Mouse (Mus musculus) forebrain, embryonic 11.5 days (tissue): ENCODE measurements around the gene Arl9. TPM values are rescaled to one million over a fixed set of nuclear protein-coding genes. Genes with fewer than 3 reads are reported as not detected.
"Not testable (repeated sequence)": the region's sequence is repeated elsewhere in the genome, so short reads cannot be mapped to it uniquely, and the experiment has no call there.

Experiments used
- ATAC-seq: fragments of 200-750 bp; cut with Nextera tagmentation; replicated peaks from 2 replicates; pipeline ENCODE4 v1.8.0; 2017; ENCODE audit warnings: moderate TSS enrichment; ENCODE audit not compliant: low FRiP score
- DNase-seq: peaks from one replicate; pipeline ENCODE4 v3.0.0-alpha.2; 2017; ENCODE audit warnings: low spot score
- H3K27ac ChIP-seq: fragments of 300-500 bp; sonication (generic); 2 replicates; pipeline ENCODE4 v1.5.1; 2014; ENCODE audit warnings: low read depth, low read length
- H3K27me3 ChIP-seq: fragments of 300-500 bp; sonication (generic); 2 replicates; pipeline ENCODE4 v1.6.1; 2014; ENCODE audit warnings: mild to moderate bottlenecking, low read length, mixed read lengths; ENCODE audit not compliant: control insufficient read depth, insufficient read depth
- H3K36me3 ChIP-seq: fragments of 300-500 bp; sonication (generic); 2 replicates; pipeline ENCODE4 v1.6.1; 2014; ENCODE audit warnings: mild to moderate bottlenecking, low read length, moderate library complexity, mixed read lengths; ENCODE audit not compliant: control insufficient read depth, insufficient read depth
- H3K4me1 ChIP-seq: fragments of 300-500 bp; sonication (generic); replicated peaks from 2 replicates; pipeline ENCODE4 v1.6.1; 2014; ENCODE audit warnings: low read length, mixed read lengths; ENCODE audit not compliant: control insufficient read depth, insufficient read depth
- H3K4me2 ChIP-seq: fragments of 300-500 bp; sonication (generic); 2 replicates; pipeline ENCODE4 v1.6.1; 2014; ENCODE audit warnings: low read depth, mild to moderate bottlenecking, low read length, moderate library complexity, mixed read lengths; ENCODE audit not compliant: severe bottlenecking
- H3K4me3 ChIP-seq: fragments of 300-500 bp; sonication (generic); 2 replicates; pipeline ENCODE4 v1.5.1; 2014; ENCODE audit warnings: low read depth, low read length
- H3K9ac ChIP-seq: fragments of 300-500 bp; sonication (generic); 2 replicates; pipeline ENCODE4 v1.6.1; 2014; ENCODE audit warnings: low read length
- H3K9me3 ChIP-seq: fragments of 300-500 bp; sonication (generic); 2 replicates; pipeline ENCODE4 v1.6.1; 2016; ENCODE audit warnings: low read length, mixed read lengths; ENCODE audit not compliant: control insufficient read depth
- WGBS: fragments of 180-500 bp; shearing (Covaris S2); extraction: QIAGEN DNeasy Blood & Tissue Kit; methylation state at CpG from one replicate; pipeline ENCODE4 v1.1.7; 2014; 5-methylcytosine and 5-hydroxymethylcytosine counted together
- polyA plus RNA-seq: library from polyadenylated mRNA; unstranded; fragments of >200 nt; fragmentation: Nextera tagmentation; extraction: Ambion mirVana; gene quantifications from 2 replicates; pipeline ENCODE4 v1.2.1, GENCODE M21; 2014

Gene Arl9
- polyA plus RNA-seq, 1 experiment from 2014 or later, result not detected

- H3K4me2 ChIP-seq, H3K4me3 ChIP-seq, H3K9ac ChIP-seq, H3K36me3 ChIP-seq, H3K4me1 ChIP-seq, H3K27ac ChIP-seq, H3K9me3 ChIP-seq, H3K27me3 ChIP-seq, DNase-seq: not testable (repeated sequence)
- peak; percentile 60; the same call in 1 of the 2 replicates for ATAC-seq
Measured at GRCm38 (mm10) chr5:77035101-77035500, 31.2 kb downstream of the Arl9 start.

- DNase-seq (no peak), ATAC-seq (no peak)
- H3K27ac ChIP-seq, result no peak overlapping the region
- no peaks in the 10 kb centered on the region for H3K27me3 ChIP-seq
- WGBS, result 93% methylated on average over 10 of the region's 10 CpGs
- H3K4me3 ChIP-seq, result no peak overlapping the region
- no peaks in the 10 kb centered on the region for H3K4me1 ChIP-seq
- H3K9ac ChIP-seq, result no peak overlapping the region
- no peaks in the 10 kb centered on the region for H3K36me3 ChIP-seq
- no peaks in the 10 kb centered on the region for H3K9me3 ChIP-seq
- no peak overlapping the region for H3K4me2 ChIP-seq
Measured at GRCm38 (mm10) chr5:77038451-77038850, 34.6 kb downstream of the Arl9 start.

GRCm38 (mm10) chr5:77039391-77039790, 35.5 kb downstream of the Arl9 start:
- Histone ChIP-seq H3K4me3 (no peak overlapping the region), H3K9ac (no peak overlapping the region), H3K27me3 (no peaks in the 10 kb centered on the region), H3K4me2 (no peak overlapping the region), H3K27ac (no peak overlapping the region), H3K36me3 (no peaks in the 10 kb centered on the region), H3K9me3 (no peaks in the 10 kb centered on the region), H3K4me1 (no peaks in the 10 kb centered on the region)
- no peak for DNase-seq
- ATAC-seq, result no peak

GRCm38 (mm10) chr5:77044362-77044761, 40.5 kb downstream of the Arl9 start:
- Histone ChIP-seq H3K4me3 (no peak overlapping the region), H3K27ac (no peak overlapping the region), H3K9ac (no peak overlapping the region), H3K27me3 (no peaks in the 10 kb centered on the region), H3K4me1 (no peaks in the 10 kb centered on the region), H3K4me2 (no peak overlapping the region), H3K9me3 (no peaks in the 10 kb centered on the region), H3K36me3 (no peaks in the 10 kb centered on the region)
- 81% methylated on average over 5 of the region's 5 CpGs for WGBS
- no peak for ATAC-seq
- DNase-seq, result no peak

- H3K27me3 ChIP-seq, result no peaks in the 10 kb centered on the region
- 93% methylated on average over 5 of the region's 5 CpGs for WGBS
- H3K27ac ChIP-seq, result no peak overlapping the region
- 0 out of 2 replicates have a peak, but pooled peaks cover 2% of the 10 kb centered on the region for H3K4me1 ChIP-seq
- no peaks in the 10 kb centered on the region for H3K36me3 ChIP-seq
- no peaks in the 10 kb centered on the region for H3K9me3 ChIP-seq
- no peak overlapping the region for H3K4me3 ChIP-seq
- no peak for DNase-seq
- no peak overlapping the region for H3K9ac ChIP-seq
- no peak for ATAC-seq
- H3K4me2 ChIP-seq, result no peak overlapping the region
Measured at GRCm38 (mm10) chr5:77052616-77053015, 48.8 kb downstream of the Arl9 start.

- Histone ChIP-seq H3K36me3 (no peaks in the 10 kb centered on the region), H3K4me3 (no peak overlapping the region), H3K27ac (no peak overlapping the region), H3K9me3 (no peaks in the 10 kb centered on the region), H3K4me1 (peaks cover 7% of the 10 kb centered on the region), H3K27me3 (peaks cover 3% of the 10 kb centered on the region; the same call in 1 of the 2 replicates), H3K4me2 (no peak overlapping the region), H3K9ac (no peak overlapping the region)
- ATAC-seq (peak; percentile 69; the same call in 1 of the 2 replicates), DNase-seq (no peak)
- 24% methylated on average over 12 of the region's 12 CpGs for WGBS
Measured at GRCm38 (mm10) chr5:77056881-77057440, 53.1 kb downstream of the Arl9 start.

Other genes starting within 250 kb of the Arl9 start
- 23.6 and 27.5 TPM in 2 replicates for gene Aasdh, start 98.5 kb upstream of the Arl9 start, polyA plus RNA-seq
- 456 and 462 TPM in 2 replicates for gene Paics, start 52.7 kb upstream of the Arl9 start, polyA plus RNA-seq
- 46.1 and 50.1 TPM in 2 replicates for gene Ppat, start 52.5 kb upstream of the Arl9 start, polyA plus RNA-seq
- gene Srp72, start 29.4 kb upstream of the Arl9 start, polyA plus RNA-seq, result 72.4 and 77.1 TPM in 2 replicates
- gene Thegl, start 12.0 kb downstream of the Arl9 start, polyA plus RNA-seq, result 0.23 and 0.37 TPM in 2 replicates
- 0.63 and 0.87 TPM in 2 replicates for gene Hopx, start 111.1 kb downstream of the Arl9 start, polyA plus RNA-seq
- gene Spink2, start 207.4 kb downstream of the Arl9 start, polyA plus RNA-seq, result 0.63 and 1.2 TPM in 2 replicates